Comparison of ENCODE assay signal across 18 mouse cellular contexts in the genomic region with DNA sequence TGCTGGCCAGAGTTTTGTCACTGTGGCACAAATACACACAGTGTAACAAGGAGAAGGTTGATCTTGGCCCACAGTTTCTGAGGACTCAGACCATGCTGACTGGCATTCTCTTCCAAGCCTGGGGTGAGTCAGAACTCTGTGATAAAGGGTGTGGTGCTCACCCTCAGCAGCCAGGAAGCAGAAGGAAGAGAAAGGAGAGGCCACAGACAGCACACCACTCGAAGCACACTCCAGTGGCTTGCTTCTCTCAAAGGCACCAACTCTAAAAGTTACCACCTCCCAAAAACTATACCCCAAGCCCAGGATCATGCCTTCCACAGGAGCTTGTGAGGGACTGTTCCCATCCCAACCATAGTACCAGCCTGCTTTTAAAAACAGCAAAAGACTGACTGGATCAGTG.
DNase-seq lines count a peak whose midpoint lies in the region; ATAC-seq lines count a peak whose summit lies in the region.
"Had no signal": no experiment of that assay in that cellular context is flagged by ENCODE, and none has a peak within 500 bp of the region (broad histone marks: within the 10 kb centered on the region; RNA-seq: fewer than 3 reads in every experiment).

No protein-coding gene starts in this region.

- H3K27me3 ChIP-seq in kidney, embryonic 16.5 days (ENCODE audit: insufficient read depth, low read length) = no peaks in the 10 kb centered on the region
- H3K27me3 ChIP-seq in embryonic facial prominence, embryonic 10.5 days (replicated peaks; ENCODE audit: low read depth, poor library complexity, severe bottlenecking) = no peaks in the 10 kb centered on the region
- H3K27me3 ChIP-seq: embryonic facial prominence, embryonic 12.5 days; forebrain, embryonic 15.5 days; heart, embryonic 12.5 days; intestine, embryonic 15.5 days had no signal

- peak; percentile 26; the same call in 1 of the 2 replicates for ATAC-seq in megakaryocyte, adult 5-6 weeks (ENCODE audit: poor library complexity, severe bottlenecking)
- no peak for ATAC-seq in kidney, embryonic 16.5 days (ENCODE audit: low FRiP score, low TSS enrichment)
- ATAC-seq: forebrain, embryonic 15.5 days; intestine, embryonic 15.5 days had no signal

- H3K9me3 ChIP-seq in kidney, embryonic 16.5 days (ENCODE audit: low read length) = no peaks in the 10 kb centered on the region
- H3K9me3 ChIP-seq in embryonic facial prominence, embryonic 10.5 days = no peaks in the 10 kb centered on the region
- H3K9me3 ChIP-seq: embryonic facial prominence, embryonic 12.5 days; forebrain, embryonic 15.5 days; hindbrain, embryonic 10.5 days; intestine, embryonic 15.5 days had no signal

- no peak overlapping the region for H3K27ac ChIP-seq in kidney, embryonic 16.5 days (ENCODE audit: low read length)
- H3K27ac ChIP-seq in embryonic facial prominence, embryonic 10.5 days (replicated peaks) = no peak overlapping the region
- H3K27ac ChIP-seq: embryonic facial prominence, embryonic 12.5 days; forebrain, embryonic 15.5 days; heart, adult 2 months; hindbrain, embryonic 10.5 days; hindbrain, embryonic 14.5 days; intestine, embryonic 15.5 days had no signal

- peak; percentile 32 to 47 for DNase-seq in B cell, adult 2 months
- DNase-seq in MEL-GATA-1-ER (ENCODE audit: extremely low read depth, low read depth) = peak; percentile 97
- DNase-seq in embryonic facial prominence, embryonic 10.5 days (ENCODE audit: low spot score) = no peak
- no peak for DNase-seq in left cerebral cortex, adult 8-10 months (ENCODE audit: low spot score in 2 of 2)
- DNase-seq: adrenal gland, postnatal 14 days; cerebellum, adult 18-20 months; cerebellum, postnatal 14 days; embryo, embryonic 11 days; gastrocnemius, postnatal 10 days; heart, adult 2 months had no signal

- 85% methylated on average over 1 of the region's 1 CpGs for WGBS in kidney, embryonic 16.5 days
- 73% methylated on average over 1 of the region's 1 CpGs for WGBS in embryonic facial prominence, embryonic 10.5 days

- no peak overlapping the region for H3K4me2 ChIP-seq in kidney, embryonic 16.5 days (replicated peaks; ENCODE audit: low read depth, low read length)
- H3K4me2 ChIP-seq: embryonic facial prominence, embryonic 12.5 days; forebrain, embryonic 15.5 days; heart, embryonic 12.5 days; hindbrain, embryonic 14.5 days; intestine, embryonic 15.5 days had no signal

- no peak overlapping the region for H3K9ac ChIP-seq in kidney, embryonic 16.5 days (replicated peaks; ENCODE audit: low read length)
- H3K9ac ChIP-seq: embryonic facial prominence, embryonic 12.5 days; forebrain, embryonic 15.5 days; heart, embryonic 12.5 days; hindbrain, embryonic 14.5 days; intestine, embryonic 15.5 days had no signal

- H3K36me3 ChIP-seq in kidney, embryonic 16.5 days (ENCODE audit: insufficient read depth, low read length) = no peaks in the 10 kb centered on the region
- no peaks in the 10 kb centered on the region for H3K36me3 ChIP-seq in embryonic facial prominence, embryonic 10.5 days (replicated peaks)
- H3K36me3 ChIP-seq: embryonic facial prominence, embryonic 12.5 days; forebrain, embryonic 15.5 days; heart, embryonic 12.5 days; hindbrain, embryonic 10.5 days; intestine, embryonic 15.5 days had no signal

- no peaks in the 10 kb centered on the region for H3K4me1 ChIP-seq in kidney, embryonic 16.5 days (ENCODE audit: insufficient read depth, low read length)
- H3K4me1 ChIP-seq in embryonic facial prominence, embryonic 10.5 days = peaks cover 10% of the 10 kb centered on the region
- H3K4me1 ChIP-seq: forebrain, embryonic 15.5 days; heart, embryonic 12.5 days; intestine, embryonic 15.5 days had no signal

- no peak overlapping the region for H3K4me3 ChIP-seq in kidney, embryonic 16.5 days (ENCODE audit: low read length)
- H3K4me3 ChIP-seq in embryonic facial prominence, embryonic 10.5 days = no peak overlapping the region
- H3K4me3 ChIP-seq: embryonic facial prominence, embryonic 12.5 days; forebrain, embryonic 15.5 days; heart, adult 2 months; heart, embryonic 12.5 days; hindbrain, embryonic 10.5 days; intestine, embryonic 15.5 days had no signal

Comparison
In these comparisons a context has a peak if more than half of its experiments do, and no peak if none do; other contexts are left out.
1. DNase-seq: peak in B cell, adult 2 months (2 of 2) and MEL-GATA-1-ER (single experiment); none in embryonic facial prominence, embryonic 10.5 days (single experiment) and left cerebral cortex, adult 8-10 months (0 of 2).